Mouse (Mus musculus) brain, adult 10 weeks (tissue): ENCODE results near the gene Cd19. TPM values are rescaled to one million over a fixed set of nuclear protein-coding genes. Genes with fewer than 3 reads are reported as not detected.

ENCODE experiments used
- polyA plus RNA-seq: library from polyadenylated mRNA; stranded (reverse); fragments of 350-450 nt; fragmentation: Illumina TruSeq; extraction: RNeasy Lipid Tissue Mini Kit (QIAGEN cat#74804); gene quantifications from one replicate; pipeline ENCODE4 v1.2.3, GENCODE M21; 2015; ENCODE audit warnings: low read depth, low replicate concordance

The Cd19 gene
- not detected for polyA plus RNA-seq

GRCm38 (mm10) chr7:126414725-126415124 is at the start of gene Cd19:
Gene Cd19 (minus strand): TSS chr7:126414889.

DNA sequence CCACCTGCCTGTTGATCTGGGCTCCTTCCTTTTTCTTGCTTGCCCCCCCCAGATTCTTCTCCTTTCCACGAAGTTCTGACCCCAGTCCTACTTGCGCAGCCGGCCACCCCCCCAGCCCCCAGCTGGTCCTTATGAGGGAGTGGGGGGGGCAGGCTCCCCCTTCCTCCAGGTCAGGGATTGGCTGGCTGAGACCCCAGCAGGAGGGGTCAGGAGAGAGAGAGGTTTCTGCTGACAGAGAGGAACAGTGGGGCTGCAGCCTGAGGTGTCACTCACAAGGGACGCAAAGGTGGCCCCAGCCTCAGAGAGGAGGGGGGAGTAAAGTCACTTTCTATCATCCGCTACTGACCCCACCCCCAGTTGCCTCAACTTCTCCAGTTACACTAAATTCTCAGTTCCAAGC is 48.3 kb upstream of the Cd19 start, which contains the start of gene Atp2a1:
Gene Atp2a1, minus strand, starts transcription at position 105 of the 400 bp plus-strand sequence.

DNA sequence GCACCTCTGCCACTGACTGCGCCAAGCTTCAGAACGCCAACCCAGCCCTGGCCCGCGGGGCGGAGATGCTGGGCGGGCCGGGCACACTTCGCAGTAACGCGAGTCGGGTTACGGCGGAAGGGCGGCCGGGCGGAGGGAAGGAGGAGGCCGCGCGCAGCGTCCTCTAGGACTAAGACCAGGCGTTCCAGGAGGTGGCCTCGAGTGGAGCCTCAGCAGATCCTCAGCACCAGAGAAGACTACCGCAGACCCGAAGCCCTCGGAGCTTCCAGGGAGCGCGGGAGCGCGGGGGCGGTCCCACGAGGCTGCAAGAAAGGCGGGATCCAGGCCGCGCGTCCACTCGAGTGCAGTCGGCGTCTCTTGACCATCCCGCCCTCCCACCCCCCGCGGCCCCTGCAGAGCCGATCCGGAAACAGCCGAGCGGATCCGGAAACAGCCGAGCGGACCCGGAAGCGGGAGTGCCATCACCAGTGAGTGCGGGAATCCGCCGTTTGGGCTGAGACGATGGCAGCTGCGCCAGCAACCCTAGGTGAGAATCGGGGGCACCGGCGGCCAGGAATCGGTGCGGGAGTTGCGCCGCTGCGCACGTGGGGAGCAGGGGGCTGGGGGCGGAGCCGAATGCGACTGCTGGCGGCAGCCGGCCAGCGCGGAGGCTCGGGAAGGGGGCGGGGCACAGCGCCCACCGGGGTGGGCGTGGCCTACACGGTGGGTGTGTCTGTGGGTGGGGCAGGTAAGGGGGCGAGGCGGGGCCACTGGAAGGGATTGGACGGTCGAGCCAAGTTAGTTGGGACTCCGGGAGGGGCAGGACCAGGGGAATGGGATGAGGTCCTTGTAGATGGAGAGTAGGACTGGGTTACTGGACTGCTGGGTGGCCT is 14.2 kb upstream of the Cd19 start, which contains the start of gene Rabep2:
Gene Rabep2, plus strand, starts transcription at position 129 of the 872 bp plus-strand sequence.

GRCm38 (mm10) chr7:126396298-126397119 is 18.2 kb downstream of the Cd19 start, which contains the start of gene Nfatc2ip:
Gene Nfatc2ip (minus strand): TSS chr7:126396737.

DNA sequence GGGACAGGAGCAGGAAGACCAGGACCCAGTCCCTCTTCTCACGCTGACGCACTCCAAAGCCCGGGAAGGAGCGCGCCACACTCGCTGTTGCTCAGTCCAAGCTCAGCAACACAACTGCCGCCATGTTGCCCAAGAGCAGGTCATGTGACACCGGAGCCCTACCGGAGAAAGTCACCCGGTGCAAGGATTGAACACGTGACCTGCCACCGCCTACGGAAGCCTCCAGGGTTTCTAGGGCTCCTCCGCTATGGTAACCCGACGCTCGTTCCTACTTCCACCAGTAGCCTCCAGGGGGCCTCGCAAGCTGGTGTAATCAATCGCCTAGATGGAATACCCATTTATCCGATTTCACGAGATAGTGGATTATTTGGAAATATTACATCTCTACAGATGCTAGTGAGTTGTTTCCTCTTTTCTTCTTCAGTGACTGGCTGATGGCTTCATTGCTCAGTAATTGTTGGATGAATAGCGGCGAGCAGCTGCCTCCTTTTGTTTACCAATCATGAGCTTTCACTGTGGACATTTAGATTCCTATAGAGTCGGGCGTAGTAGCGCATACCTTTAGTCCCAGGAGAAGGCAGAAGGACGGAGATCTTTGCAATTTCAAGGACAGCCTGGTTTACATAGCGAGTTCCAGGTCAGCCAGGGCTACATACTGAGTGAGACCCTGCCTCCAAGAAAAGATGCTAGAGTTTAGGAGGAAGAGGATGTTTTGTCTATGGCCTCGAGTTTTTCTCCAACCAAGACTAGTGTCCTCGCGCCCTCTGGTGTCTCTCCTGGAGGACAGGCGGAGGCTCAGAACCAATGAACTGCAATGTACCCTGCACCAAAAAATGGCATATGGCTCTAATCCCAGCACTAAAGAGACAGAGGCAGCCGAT is 37.2 kb downstream of the Cd19 start, which contains the start of gene Spns1:
Gene Spns1, minus strand, starts transcription at position 173 of the 881 bp plus-strand sequence.

GRCm38 (mm10) chr7:126369393-126369792 is 45.3 kb downstream of the Cd19 start, which contains the start of gene Lat:
Gene Lat (minus strand): TSS chr7:126369570.

Other genes with a start within 250 kb of the Cd19 start
- 63.4 TPM for gene Xpo6, start 214.4 kb downstream of the Cd19 start, polyA plus RNA-seq
- 46.9 TPM for gene Sbk1, start 142.3 kb downstream of the Cd19 start, polyA plus RNA-seq
- gene Lat, start 45.3 kb downstream of the Cd19 start, polyA plus RNA-seq: 1.1 TPM
- gene Spns1, start 37.4 kb downstream of the Cd19 start, polyA plus RNA-seq: 62.2 TPM
- 4.5 TPM for gene Nfatc2ip, start 18.2 kb downstream of the Cd19 start, polyA plus RNA-seq
- gene Rabep2, start 13.9 kb upstream of the Cd19 start, polyA plus RNA-seq: 11.4 TPM
- gene Atp2a1, start 48.2 kb upstream of the Cd19 start, polyA plus RNA-seq: 3.4 TPM
- gene Sh2b1, start 60.5 kb upstream of the Cd19 start, polyA plus RNA-seq: 59.1 TPM
- 89.6 TPM for gene Tufm, start 72.5 kb upstream of the Cd19 start, polyA plus RNA-seq
- 90.7 TPM for gene Atxn2l, start 88.5 kb upstream of the Cd19 start, polyA plus RNA-seq
- 135 TPM for gene Eif3c, start 151.5 kb upstream of the Cd19 start, polyA plus RNA-seq
- gene Apobr, start 170.1 kb upstream of the Cd19 start, polyA plus RNA-seq: 0.80 TPM
- gene Cln3, start 170.9 kb upstream of the Cd19 start, polyA plus RNA-seq: 21.6 TPM
- not detected for gene Il27, start 180.1 kb upstream of the Cd19 start, polyA plus RNA-seq
- gene Nupr1, start 216.0 kb upstream of the Cd19 start, polyA plus RNA-seq: 19.3 TPM
- gene Sgf29, start 234.4 kb upstream of the Cd19 start, polyA plus RNA-seq: 22.6 TPM